ENCODE assay signal across 30 mouse cellular contexts in the genomic region with DNA sequence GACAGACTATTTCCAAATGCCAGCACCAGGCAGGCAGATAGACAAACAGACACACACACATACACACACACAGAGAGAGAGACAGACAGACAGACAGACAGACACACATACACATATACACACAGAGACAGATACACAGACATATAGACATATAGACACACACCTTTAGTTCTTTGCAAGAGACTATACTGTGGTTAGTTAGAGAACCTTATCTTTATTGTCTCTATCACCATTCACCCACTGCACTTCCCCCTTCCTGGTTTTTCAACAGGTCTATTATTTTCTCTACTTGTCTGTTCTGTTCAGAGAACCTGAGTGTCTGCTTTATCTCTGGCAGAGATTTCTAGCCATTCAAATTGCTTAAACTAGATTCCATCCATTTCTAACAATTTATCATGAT.
"Had no signal": no experiment of that assay in that cellular context is flagged by ENCODE, and none has a peak within 500 bp of the region (broad histone marks: within the 10 kb centered on the region; RNA-seq: fewer than 3 reads in every experiment).

No protein-coding gene starts in this region.

- H3K4me1 ChIP-seq: limb, embryonic 12.5 days; limb, embryonic 13.5 days; limb, embryonic 15.5 days; liver, embryonic 12.5 days; liver, embryonic 13.5 days; liver, embryonic 15.5 days; lung, embryonic 15.5 days; megakaryocyte, embryonic 14.5 days had no signal

- H3K36me3 ChIP-seq: limb, embryonic 10.5 days; limb, embryonic 12.5 days; limb, embryonic 13.5 days; limb, embryonic 15.5 days; liver, embryonic 12.5 days; liver, embryonic 13.5 days; liver, embryonic 15.5 days; lung, embryonic 15.5 days; midbrain, embryonic 10.5 days; midbrain, embryonic 12.5 days; midbrain, embryonic 15.5 days had no signal

- H3K9me3 ChIP-seq: limb, embryonic 10.5 days; limb, embryonic 12.5 days; limb, embryonic 13.5 days; limb, embryonic 15.5 days; liver, embryonic 12.5 days; liver, embryonic 13.5 days; liver, embryonic 15.5 days; lung, embryonic 15.5 days; megakaryocyte, embryonic 14.5 days; midbrain, embryonic 10.5 days; midbrain, embryonic 12.5 days; midbrain, embryonic 15.5 days had no signal

- H3K27me3 ChIP-seq: limb, embryonic 12.5 days; limb, embryonic 13.5 days; limb, embryonic 15.5 days; liver, embryonic 12.5 days; liver, embryonic 13.5 days; liver, embryonic 15.5 days; lung, embryonic 15.5 days; megakaryocyte, embryonic 14.5 days; midbrain, embryonic 15.5 days had no signal

- H3K4me3 ChIP-seq: left cerebral cortex, adult 2 months; limb, embryonic 10.5 days; limb, embryonic 12.5 days; limb, embryonic 13.5 days; limb, embryonic 15.5 days; liver, embryonic 12.5 days; liver, embryonic 13.5 days; liver, embryonic 15.5 days; lung, embryonic 15.5 days; megakaryocyte, embryonic 14.5 days; midbrain, embryonic 10.5 days; midbrain, embryonic 12.5 days; midbrain, embryonic 15.5 days; myocyte had no signal

- H3K27ac ChIP-seq: left cerebral cortex, adult 2 months; limb, embryonic 10.5 days; limb, embryonic 12.5 days; limb, embryonic 13.5 days; limb, embryonic 15.5 days; liver, embryonic 12.5 days; liver, embryonic 13.5 days; liver, embryonic 14.5 days; liver, embryonic 15.5 days; lung, embryonic 15.5 days; macrophage; midbrain, embryonic 10.5 days; midbrain, embryonic 12.5 days; midbrain, embryonic 15.5 days had no signal

- H3K9ac ChIP-seq: limb, embryonic 12.5 days; limb, embryonic 13.5 days; limb, embryonic 15.5 days; liver, embryonic 12.5 days; liver, embryonic 13.5 days; liver, embryonic 14.5 days; liver, embryonic 15.5 days; liver, postnatal 0 days; lung, embryonic 14.5 days; lung, embryonic 15.5 days; midbrain, embryonic 12.5 days; midbrain, embryonic 15.5 days had no signal

- ATAC-seq: liver, embryonic 12.5 days; liver, postnatal 0 days; lung, postnatal 0 days; midbrain, embryonic 15.5 days; midbrain, embryonic 16.5 days had no signal

- DNase-seq: left cerebral cortex, postnatal 4 days; liver; liver, embryonic 13.5 days; liver, postnatal 0 days; lung, adult 18-20 months; lung, adult 2 months; lung, embryonic 14.5 days; lung, postnatal 10 days; lung, postnatal 14 days; lung, postnatal 36 days; lung, postnatal 4 days; midbrain, embryonic 14.5 days had no signal

- H3K4me2 ChIP-seq: limb, embryonic 12.5 days; limb, embryonic 13.5 days; limb, embryonic 15.5 days; liver, embryonic 11.5 days; liver, embryonic 12.5 days; liver, embryonic 13.5 days; liver, embryonic 15.5 days; lung, embryonic 14.5 days; lung, embryonic 15.5 days; midbrain, embryonic 12.5 days; midbrain, embryonic 15.5 days had no signal
